Mouse (Mus musculus) MEL (cell line): ENCODE measurements around the gene Hnrnpf. TPM values are rescaled to one million over a fixed set of nuclear protein-coding genes. Genes with fewer than 3 reads are reported as not detected.

Experiments used
- DNase-seq: peaks from one replicate; pipeline ENCODE4 v3.0.0; 2011; ENCODE audit warnings: low read depth, low spot score
- H3K27ac ChIP-seq: 2 replicates; pipeline ENCODE4 v1.5.1; 2012; ENCODE audit warnings: low read depth, mild to moderate bottlenecking, control low read depth, low read length, moderate library complexity; ENCODE audit not compliant: control insufficient read depth
- H3K27me3 ChIP-seq, 2 experiments: fragments of 150-350 bp in 1 of 2; sonication (generic) in 1 of 2; 2 replicates each; pipeline ENCODE4 v1.6.1; 2012; ENCODE audit warnings: low read length in 2 of 2, mild to moderate bottlenecking in 2 of 2, improper control_type of control experiment in 1 of 2, moderate library complexity in 1 of 2; ENCODE audit not compliant: insufficient read depth in 2 of 2, control insufficient read depth in 1 of 2
- H3K36me3 ChIP-seq, 2 experiments: 2 replicates each; pipeline ENCODE4 v1.6.1; 2012 to 2014; ENCODE audit warnings: low read length in 2 of 2, improper control_type of control experiment in 1 of 2, inconsistent platforms in 1 of 2, mild to moderate bottlenecking in 1 of 2; ENCODE audit not compliant: insufficient read depth in 2 of 2, control insufficient read depth in 1 of 2
- H3K4me1 ChIP-seq, 2 experiments: fragments of 150-350 bp in 1 of 2; sonication (generic) in 1 of 2; 2 replicates each; pipeline ENCODE4 v1.6.1; 2012; ENCODE audit warnings: low read length in 2 of 2, improper control_type of control experiment in 1 of 2, mild to moderate bottlenecking in 1 of 2; ENCODE audit not compliant: insufficient read depth in 2 of 2, control insufficient read depth in 1 of 2
- H3K4me3 ChIP-seq, 2 experiments: fragments of 150-350 bp in 1 of 2; sonication (generic) in 1 of 2; 2 replicates each; pipeline ENCODE4 v1.5.1; 2012; ENCODE audit warnings: low read depth in 2 of 2, low read length in 2 of 2, mild to moderate bottlenecking in 2 of 2, moderate library complexity in 2 of 2, control low read depth in 1 of 2, improper control_type of control experiment in 1 of 2; ENCODE audit not compliant: control insufficient read depth in 1 of 2, insufficient read depth in 1 of 2
- H3K79me2 ChIP-seq: 2 replicates; pipeline ENCODE4 v1.6.1; 2012; ENCODE audit warnings: mild to moderate bottlenecking, low read length, moderate library complexity; ENCODE audit not compliant: control insufficient read depth, poor library complexity, insufficient read depth
- H3K9ac ChIP-seq: 2 replicates; pipeline ENCODE4 v1.6.1; 2012; ENCODE audit warnings: low read depth, mild to moderate bottlenecking, control low read depth, low read length, moderate library complexity; ENCODE audit not compliant: control insufficient read depth, poor library complexity, severe bottlenecking
- H3K9me3 ChIP-seq: fragments of 150-350 bp; sonication (generic); replicated peaks from 2 replicates; pipeline ENCODE4 v1.6.1; 2012; ENCODE audit warnings: mild to moderate bottlenecking, low read length, improper control_type of control experiment, moderate library complexity; ENCODE audit not compliant: insufficient read depth
- BHLHE40 ChIP-seq: IDR thresholded peaks from 2 replicates; pipeline ENCODE4 v1.6.1; 2012; ENCODE audit warnings: low read depth, mild to moderate bottlenecking, inconsistent platforms, low read length, improper control_type of control experiment, borderline replicate concordance
- CHD1 ChIP-seq: IDR thresholded peaks from 2 replicates; pipeline ENCODE4 v1.6.1; 2012; ENCODE audit warnings: low read depth, mild to moderate bottlenecking, inconsistent platforms, low read length, improper control_type of control experiment
- ELF1 ChIP-seq: IDR thresholded peaks from 2 replicates; pipeline ENCODE4 v1.6.1; 2014; ENCODE audit warnings: low read depth, mild to moderate bottlenecking, inconsistent platforms, low read length, improper control_type of control experiment, moderate library complexity
- EP300 ChIP-seq, 2 experiments: IDR thresholded peaks; 2 replicates each; pipeline ENCODE4 v1.6.1; 2011; ENCODE audit warnings: improper control_type of control experiment in 2 of 2, low read length in 2 of 2, low read depth in 1 of 2, mild to moderate bottlenecking in 1 of 2
- ETS1 ChIP-seq: IDR thresholded peaks from 2 replicates; pipeline ENCODE4 v1.6.1; 2012; ENCODE audit warnings: low read depth, mild to moderate bottlenecking, inconsistent platforms, low read length, improper control_type of control experiment, moderate library complexity
- GABPA ChIP-seq: IDR thresholded peaks from 2 replicates; pipeline ENCODE4 v1.6.1; 2012; ENCODE audit warnings: low read depth, mild to moderate bottlenecking, inconsistent platforms, low read length, improper control_type of control experiment, moderate library complexity
- GATA1 ChIP-seq: IDR thresholded peaks from 2 replicates; pipeline ENCODE4 v1.6.1; 2011; ENCODE audit warnings: low read depth, low read length, improper control_type of control experiment
- HCFC1 ChIP-seq: IDR thresholded peaks from 2 replicates; pipeline ENCODE4 v1.6.1; 2012; ENCODE audit warnings: low read depth, mild to moderate bottlenecking, inconsistent platforms, low read length, improper control_type of control experiment, moderate library complexity
- MXI1 ChIP-seq: IDR thresholded peaks from 2 replicates; pipeline ENCODE4 v1.6.1; 2011; ENCODE audit warnings: mild to moderate bottlenecking, low read depth, low read length, improper control_type of control experiment
- MYB ChIP-seq: IDR thresholded peaks from 2 replicates; pipeline ENCODE4 v1.6.1; 2011; ENCODE audit warnings: mild to moderate bottlenecking, low read depth, low read length, improper control_type of control experiment
- NRF1 ChIP-seq: IDR thresholded peaks from 2 replicates; pipeline ENCODE4 v1.6.1; 2014; ENCODE audit warnings: low read depth, mild to moderate bottlenecking, inconsistent platforms, low read length, improper control_type of control experiment, moderate library complexity; ENCODE audit not compliant: poor library complexity, insufficient read depth, severe bottlenecking
- POLR2A ChIP-seq, 2 experiments: IDR thresholded peaks; 2 replicates each; pipeline ENCODE4 v1.6.1; 2011 to 2012; ENCODE audit warnings: low read length in 2 of 2, mild to moderate bottlenecking in 2 of 2, control low read depth in 1 of 2, improper control_type of control experiment in 1 of 2, low read depth in 1 of 2, moderate library complexity in 1 of 2; ENCODE audit not compliant: control insufficient read depth in 1 of 2, insufficient read depth in 1 of 2, poor library complexity in 1 of 2
- POLR2AphosphoS2 ChIP-seq: IDR thresholded peaks from 2 replicates; pipeline ENCODE4 v1.6.1; 2011; ENCODE audit warnings: low read length, improper control_type of control experiment
- RAD21 ChIP-seq: IDR thresholded peaks from 2 replicates; pipeline ENCODE4 v1.6.1; 2011; ENCODE audit warnings: mild to moderate bottlenecking, low read depth, low read length, improper control_type of control experiment
- RCOR1 ChIP-seq: IDR thresholded peaks from 2 replicates; pipeline ENCODE4 v1.6.1; 2012; ENCODE audit warnings: low read depth, mild to moderate bottlenecking, inconsistent platforms, low read length, improper control_type of control experiment
- SIN3A ChIP-seq: IDR thresholded peaks from 2 replicates; pipeline ENCODE4 v1.6.1; 2012; ENCODE audit warnings: low read length, improper control_type of control experiment, inconsistent platforms
- SMC3 ChIP-seq: IDR thresholded peaks from 2 replicates; pipeline ENCODE4 v1.6.1; 2011; ENCODE audit warnings: low read depth, low read length, improper control_type of control experiment
- TCF12 ChIP-seq: IDR thresholded peaks from 2 replicates; pipeline ENCODE4 v1.6.1; 2014; ENCODE audit warnings: low read depth, mild to moderate bottlenecking, inconsistent platforms, low read length, improper control_type of control experiment, moderate library complexity
- UBTF ChIP-seq: IDR thresholded peaks from 2 replicates; pipeline ENCODE4 v1.6.1; 2012; ENCODE audit warnings: low read depth, mild to moderate bottlenecking, inconsistent platforms, low read length, improper control_type of control experiment, moderate library complexity, borderline replicate concordance; ENCODE audit not compliant: insufficient read depth
- USF1 ChIP-seq: IDR thresholded peaks from 2 replicates; pipeline ENCODE4 v1.6.1; 2014; ENCODE audit warnings: low read depth, mild to moderate bottlenecking, inconsistent platforms, low read length, improper control_type of control experiment, moderate library complexity
- USF2 ChIP-seq, 2 experiments: IDR thresholded peaks; 2 replicates each; pipeline ENCODE4 v1.6.1; 2011 to 2012; ENCODE audit warnings: improper control_type of control experiment in 2 of 2, low read length in 2 of 2, borderline replicate concordance in 1 of 2, inconsistent platforms in 1 of 2, low read depth in 1 of 2, mild to moderate bottlenecking in 1 of 2; ENCODE audit not compliant: insufficient read depth in 1 of 2
- ZC3H11A ChIP-seq: IDR thresholded peaks from 2 replicates; pipeline ENCODE4 v1.6.1; 2012; ENCODE audit warnings: low read depth, mild to moderate bottlenecking, inconsistent platforms, low read length, improper control_type of control experiment
- ZMIZ1 ChIP-seq: IDR thresholded peaks from 2 replicates; pipeline ENCODE4 v1.6.1; 2012; ENCODE audit warnings: low read depth, mild to moderate bottlenecking, inconsistent platforms, low read length, improper control_type of control experiment, moderate library complexity
- ZNF384 ChIP-seq: IDR thresholded peaks from 2 replicates; pipeline ENCODE4 v1.6.1; 2012; ENCODE audit warnings: low read depth, mild to moderate bottlenecking, inconsistent platforms, low read length, improper control_type of control experiment
- polyA plus RNA-seq, 2 experiments: library from polyadenylated mRNA; stranded (reverse) in 1 of 2; unstranded in 1 of 2; fragments of >175 nt in 1 of 2; fragments of >200 nt in 1 of 2; gene quantifications; 2 replicates each; pipeline versions ENCODE4 v1.2.1 to v1.2.4; 2012; ENCODE audit warnings: low replicate concordance in 2 of 2, low read depth in 1 of 2; ENCODE audit not compliant: insufficient read length in 2 of 2, insufficient read depth in 1 of 2, missing spikeins in 1 of 2
- total RNA-seq: library from RNA; depleted of rRNA; stranded (reverse); fragments of 300-350 nt; gene quantifications from 2 replicates; pipeline ENCODE4 v1.2.3, GENCODE M21; 2012

Gene Hnrnpf
- total and polyA plus RNA-seq, 3 experiments, result 722 to 2,287 (median 882) TPM

DNA sequence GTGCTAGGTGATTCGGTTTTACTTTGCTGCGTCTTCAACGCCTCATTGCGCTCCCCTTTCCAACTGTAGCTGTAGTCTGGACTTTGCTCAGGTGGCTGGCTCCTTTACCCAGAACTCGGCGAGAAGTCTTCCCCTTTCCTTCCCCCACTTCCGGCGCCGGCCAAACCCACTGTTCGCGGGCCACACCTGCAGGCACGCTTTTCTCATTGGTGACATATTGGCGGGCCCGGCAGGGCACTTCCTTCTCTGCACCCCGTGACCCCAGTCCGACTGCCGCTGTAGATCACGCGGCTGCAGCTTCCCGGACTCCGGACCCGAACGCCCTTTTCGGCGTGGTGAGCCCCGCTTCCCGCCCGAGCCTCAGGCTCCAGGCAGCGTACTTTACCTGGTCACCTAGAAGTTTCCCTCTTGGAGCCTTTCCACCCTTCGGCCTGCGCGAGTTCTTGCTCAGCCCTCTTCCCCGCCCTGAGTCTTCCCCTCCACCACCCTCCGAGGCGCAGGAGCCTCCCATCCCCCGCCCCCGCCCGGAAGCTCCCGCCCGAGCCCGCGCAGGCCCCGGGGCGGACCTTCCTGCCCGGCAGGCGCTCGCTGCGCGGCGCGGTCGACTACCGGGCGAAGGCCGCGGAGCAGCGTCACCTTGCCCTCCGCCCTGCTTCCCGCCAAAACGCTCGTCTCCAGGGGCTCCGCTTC is 16.8 kb downstream of the Hnrnpf start (continued):
- TF ChIP-seq BHLHE40 (peak; percentile 56; the same call in 1 of the 2 replicates), ZC3H11A (no peak), TCF12 (no peak; the same call in 1 of the 2 replicates), ZNF384 (no peak), ETS1 (peak; percentile 69), GABPA (no peak), MXI1 (peak; percentile 92), USF1 (peak; percentile 92), HCFC1 (peak; percentile 66), USF2 (IDR thresholded peaks at IDR 0.05; ENCODE audit: borderline replicate concordance in 1 of 2, insufficient read depth in 1 of 2, low read depth in 1 of 2, low read length in 2 of 2) (0 out of 4 replicates have a peak, but pooled peaks of 1 of the 2 experiments have one; percentile 47), POLR2A (IDR thresholded peaks at IDR 0.05; ENCODE audit: control insufficient read depth in 1 of 2, insufficient read depth in 1 of 2, low read depth in 1 of 2, low read length in 2 of 2, poor library complexity in 1 of 2) (peak; percentile 45 to 81; a peak in 3 of 4 replicates), CHD1 (no peak), GATA1 (no peak), SIN3A (peak; percentile 74), SMC3 (no peak), NRF1 (peak; percentile 61), RCOR1 (no peak), RAD21 (no peak), EP300 (IDR thresholded peaks at IDR 0.05; ENCODE audit: low read depth in 1 of 2, low read length in 2 of 2) (peak in 1 of 2 experiments; percentile 39; a peak in 2 of 4 replicates), UBTF (no peak), POLR2AphosphoS2 (peak; percentile 91), ZMIZ1 (peak; percentile 58)

- Histone ChIP-seq H3K9ac (peak overlapping the region; percentile 97), H3K27ac (peak overlapping the region; percentile 99), H3K79me2 (peaks cover 76% of the 10 kb centered on the region), H3K4me3 (peak overlapping the region; percentile 50 to 95), H3K27me3 (no peaks in the 10 kb centered on the region), H3K9me3 (no peaks in the 10 kb centered on the region), H3K4me1 (peaks cover 24% of the 10 kb centered on the region in 2 experiments), H3K36me3 (peaks cover 47 to 74% of the 10 kb centered on the region in 2 experiments)
- 0 out of 2 replicates have a peak, but pooled peaks have one; percentile 14 for TF ChIP-seq SIN3A
- TF ChIP-seq ELF1, result peak; percentile 24; the same call in 1 of the 2 replicates
- 0 out of 2 replicates have a peak, but pooled peaks have one; percentile 21 for TF ChIP-seq CHD1
- no peak for TF ChIP-seq MYB
- peak; percentile 78 for DNase-seq
Observed at GRCm38 (mm10) chr6:117917576-117917975, 17.5 kb downstream of the Hnrnpf start.
